Mouse (Mus musculus): ENCODE data around the gene Olfr641. TPM values are rescaled to one million over a fixed set of nuclear protein-coding genes. Genes with fewer than 3 reads are reported as not detected.

The Olfr641 gene
- polyA plus RNA-seq, 2 experiments: not detected

DNA sequence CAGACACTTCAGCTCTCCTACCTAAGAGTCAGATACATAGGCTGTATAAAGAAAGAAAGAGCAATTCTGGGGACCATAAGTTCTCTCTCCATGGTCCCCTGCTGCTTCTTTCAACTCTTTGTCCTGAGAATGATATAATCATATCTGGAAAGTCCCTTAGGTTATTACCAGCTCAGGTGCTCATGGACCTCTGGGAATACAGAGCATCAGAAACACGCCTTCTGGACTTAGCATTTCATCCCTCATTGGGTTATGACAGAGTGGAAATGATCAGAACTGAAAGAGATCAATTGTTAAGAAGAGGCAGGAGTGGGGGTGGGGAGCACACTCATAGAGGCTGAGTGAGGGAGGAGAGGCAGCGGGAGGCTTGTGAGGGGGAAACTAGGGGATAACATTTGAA, 36.5 kb downstream of the Olfr641 start, which contains the start of gene Olfr644:
TSS of gene Olfr644 (minus strand) at position 101 of the 400 bp plus-strand sequence.
- WGBS: 75% methylated on average over 2 of the region's 2 CpGs
- no peaks in the 10 kb centered on the region for H3K4me1 ChIP-seq (ENCODE audit: control insufficient read depth, insufficient read depth, low read length)
- no peak within 1 kb of the TSS for H3K4me3 ChIP-seq (replicated peaks; ENCODE audit: low read length)
- ATAC-seq (ENCODE audit: low FRiP score, low read depth) (no peak), DNase-seq (ENCODE audit: low spot score) (no peak)
- no peak within 1 kb of the TSS for H3K4me2 ChIP-seq (replicated peaks; ENCODE audit: low read depth, low read length, severe bottlenecking)
- no peak within 1 kb of the TSS for H3K27ac ChIP-seq (replicated peaks; ENCODE audit: low read depth, low read length)
- H3K9ac ChIP-seq (ENCODE audit: low read depth, low read length, severe bottlenecking): no peak within 1 kb of the TSS
- no peaks in the 10 kb centered on the region for H3K27me3 ChIP-seq (ENCODE audit: control insufficient read depth, insufficient read depth, low read length)
- no peak for TF ChIP-seq POLR2A (IDR thresholded peaks at IDR 0.05; ENCODE audit: borderline replicate concordance, extremely low read depth, insufficient read depth, insufficient read length)
- H3K9me3 ChIP-seq (ENCODE audit: control insufficient read depth, low read length): no peaks in the 10 kb centered on the region
- H3K36me3 ChIP-seq (ENCODE audit: control insufficient read depth, insufficient read depth, low read length): no peaks in the 10 kb centered on the region

DNA sequence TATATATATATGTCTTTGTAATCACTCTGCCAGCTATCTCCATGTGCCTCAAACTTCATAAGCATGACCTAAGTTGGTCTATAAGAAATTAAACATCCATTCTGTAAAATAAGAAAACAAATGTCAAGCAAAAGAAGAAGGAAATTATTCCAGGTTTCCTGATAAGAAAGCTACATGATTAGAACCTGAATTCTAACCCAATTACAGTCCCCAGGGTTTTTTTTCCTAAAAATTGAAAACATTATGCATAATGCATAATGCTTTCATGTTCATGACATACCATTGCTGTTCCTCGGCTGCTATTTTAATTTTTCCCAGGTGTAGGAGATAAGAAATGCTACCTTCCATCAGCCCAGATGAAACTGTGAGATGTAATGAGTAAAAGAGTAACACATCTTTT, 50.1 kb downstream of the Olfr641 start, which contains the start of gene Olfr645:
TSS of gene Olfr645 (minus strand) at position 101 of the 400 bp plus-strand sequence.
- TF ChIP-seq POLR2A (IDR thresholded peaks at IDR 0.05; ENCODE audit: borderline replicate concordance, extremely low read depth, insufficient read depth, insufficient read length): no peak
- WGBS: 76% methylated on average over 1 of the region's 1 CpGs
- Histone ChIP-seq H3K4me1 (ENCODE audit: control insufficient read depth, insufficient read depth, low read length) (no peaks in the 10 kb centered on the region), H3K27me3 (ENCODE audit: control insufficient read depth, insufficient read depth, low read length) (no peaks in the 10 kb centered on the region), H3K36me3 (ENCODE audit: control insufficient read depth, insufficient read depth, low read length) (no peaks in the 10 kb centered on the region), H3K4me2 (replicated peaks; ENCODE audit: low read depth, low read length, severe bottlenecking) (no peak within 1 kb of the TSS), H3K27ac (replicated peaks; ENCODE audit: low read depth, low read length) (no peak within 1 kb of the TSS), H3K9me3 (ENCODE audit: control insufficient read depth, low read length) (no peaks in the 10 kb centered on the region), H3K9ac (ENCODE audit: low read depth, low read length, severe bottlenecking) (no peak within 1 kb of the TSS), H3K4me3 (replicated peaks; ENCODE audit: low read length) (no peak within 1 kb of the TSS)
- ATAC-seq (ENCODE audit: low FRiP score, low read depth) (no peak), DNase-seq (ENCODE audit: low spot score) (no peak)

Other genes starting within 250 kb of the Olfr641 start
- gene Olfr67, start 243.6 kb upstream of the Olfr641 start, polyA plus RNA-seq (2012; rRNA removed): 0.03 TPM in 1 of 2 replicates, not detected in the other
- not detected in 2 replicates for gene Olfr67, start 243.6 kb upstream of the Olfr641 start, polyA plus RNA-seq (2014; fragmentation: Nextera tagmentation; extraction: Ambion mirVana)
- gene Hbb-bt, start 221.4 kb upstream of the Olfr641 start, polyA plus RNA-seq (2012; rRNA removed): 2,382 and 2,478 TPM in 2 replicates
- gene Hbb-bt, start 221.4 kb upstream of the Olfr641 start, polyA plus RNA-seq (2014; fragmentation: Nextera tagmentation; extraction: Ambion mirVana): 2,610 and 4,062 TPM in 2 replicates
- 9,008 and 9,822 TPM in 2 replicates for gene Hbb-bs, start 207.3 kb upstream of the Olfr641 start, polyA plus RNA-seq (2012; rRNA removed)
- gene Hbb-bs, start 207.3 kb upstream of the Olfr641 start, polyA plus RNA-seq (2014; fragmentation: Nextera tagmentation; extraction: Ambion mirVana): 6,131 and 9,529 TPM in 2 replicates
- gene Hbb-bh2, start 194.9 kb upstream of the Olfr641 start, polyA plus RNA-seq (2012; rRNA removed): not detected in 2 replicates
- gene Hbb-bh2, start 194.9 kb upstream of the Olfr641 start, polyA plus RNA-seq (2014; fragmentation: Nextera tagmentation; extraction: Ambion mirVana): not detected in 2 replicates
- 12.0 and 13.3 TPM in 2 replicates for gene Hbb-bh1, start 192.3 kb upstream of the Olfr641 start, polyA plus RNA-seq (2012; rRNA removed)
- 8.0 and 8.4 TPM in 2 replicates for gene Hbb-bh1, start 192.3 kb upstream of the Olfr641 start, polyA plus RNA-seq (2014; fragmentation: Nextera tagmentation; extraction: Ambion mirVana)
- gene Hbb-y, start 182.2 kb upstream of the Olfr641 start, polyA plus RNA-seq (2012; rRNA removed): 702 and 799 TPM in 2 replicates
- gene Hbb-y, start 182.2 kb upstream of the Olfr641 start, polyA plus RNA-seq (2014; fragmentation: Nextera tagmentation; extraction: Ambion mirVana): 1,395 and 1,439 TPM in 2 replicates
- not detected in 2 replicates for gene Olfr66, start 149.2 kb upstream of the Olfr641 start, polyA plus RNA-seq (2012; rRNA removed)
- gene Olfr66, start 149.2 kb upstream of the Olfr641 start, polyA plus RNA-seq (2014; fragmentation: Nextera tagmentation; extraction: Ambion mirVana): not detected in 2 replicates
- gene Olfr64, start 141.0 kb upstream of the Olfr641 start, polyA plus RNA-seq (2012; rRNA removed): not detected in 2 replicates
- not detected in 2 replicates for gene Olfr64, start 141.0 kb upstream of the Olfr641 start, polyA plus RNA-seq (2014; fragmentation: Nextera tagmentation; extraction: Ambion mirVana)
- not detected in 2 replicates for gene Olfr65, start 132.0 kb upstream of the Olfr641 start, polyA plus RNA-seq (2012; rRNA removed)
- gene Olfr65, start 132.0 kb upstream of the Olfr641 start, polyA plus RNA-seq (2014; fragmentation: Nextera tagmentation; extraction: Ambion mirVana): not detected in 2 replicates
- not detected in 2 replicates for gene Olfr631, start 106.6 kb upstream of the Olfr641 start, polyA plus RNA-seq (2012; rRNA removed)
- gene Olfr631, start 106.6 kb upstream of the Olfr641 start, polyA plus RNA-seq (2014; fragmentation: Nextera tagmentation; extraction: Ambion mirVana): not detected in 2 replicates
- gene Olfr632, start 101.1 kb upstream of the Olfr641 start, polyA plus RNA-seq (2012; rRNA removed): not detected in 2 replicates
- not detected in 2 replicates for gene Olfr632, start 101.1 kb upstream of the Olfr641 start, polyA plus RNA-seq (2014; fragmentation: Nextera tagmentation; extraction: Ambion mirVana)
- gene Olfr633, start 91.0 kb upstream of the Olfr641 start, polyA plus RNA-seq (2012; rRNA removed): not detected in 2 replicates
- not detected in 2 replicates for gene Olfr633, start 91.0 kb upstream of the Olfr641 start, polyA plus RNA-seq (2014; fragmentation: Nextera tagmentation; extraction: Ambion mirVana)
- not detected in 2 replicates for gene Olfr635, start 64.3 kb upstream of the Olfr641 start, polyA plus RNA-seq (2012; rRNA removed)
- gene Olfr635, start 64.3 kb upstream of the Olfr641 start, polyA plus RNA-seq (2014; fragmentation: Nextera tagmentation; extraction: Ambion mirVana): 0.03 TPM in 1 of 2 replicates, not detected in the other
- not detected in 2 replicates for gene Olfr638, start 36.7 kb upstream of the Olfr641 start, polyA plus RNA-seq (2012; rRNA removed)
- gene Olfr638, start 36.7 kb upstream of the Olfr641 start, polyA plus RNA-seq (2014; fragmentation: Nextera tagmentation; extraction: Ambion mirVana): not detected in 2 replicates
- not detected in 2 replicates for gene Olfr639, start 18.1 kb upstream of the Olfr641 start, polyA plus RNA-seq (2012; rRNA removed)
- gene Olfr639, start 18.1 kb upstream of the Olfr641 start, polyA plus RNA-seq (2014; fragmentation: Nextera tagmentation; extraction: Ambion mirVana): not detected in 2 replicates
- not detected in 2 replicates for gene Olfr640, start 9.9 kb upstream of the Olfr641 start, polyA plus RNA-seq (2012; rRNA removed)
- gene Olfr640, start 9.9 kb upstream of the Olfr641 start, polyA plus RNA-seq (2014; fragmentation: Nextera tagmentation; extraction: Ambion mirVana): not detected in 2 replicates
- gene Olfr642, start 17.2 kb downstream of the Olfr641 start, polyA plus RNA-seq (2012; rRNA removed): not detected in 2 replicates
- not detected in 2 replicates for gene Olfr642, start 17.2 kb downstream of the Olfr641 start, polyA plus RNA-seq (2014; fragmentation: Nextera tagmentation; extraction: Ambion mirVana)
- gene 4930516K23Rik, start 26.0 kb downstream of the Olfr641 start, polyA plus RNA-seq (2012; rRNA removed): 0.03 TPM in 1 of 2 replicates, not detected in the other
- not detected in 2 replicates for gene 4930516K23Rik, start 26.0 kb downstream of the Olfr641 start, polyA plus RNA-seq (2014; fragmentation: Nextera tagmentation; extraction: Ambion mirVana)
- gene Olfr644, start 36.4 kb downstream of the Olfr641 start, polyA plus RNA-seq (2012; rRNA removed): 0.10 TPM in 1 of 2 replicates, not detected in the other
- not detected in 2 replicates for gene Olfr644, start 36.4 kb downstream of the Olfr641 start, polyA plus RNA-seq (2014; fragmentation: Nextera tagmentation; extraction: Ambion mirVana)
- gene Olfr645, start 50.0 kb downstream of the Olfr641 start, polyA plus RNA-seq (2012; rRNA removed): not detected in 2 replicates
- gene Olfr645, start 50.0 kb downstream of the Olfr641 start, polyA plus RNA-seq (2014; fragmentation: Nextera tagmentation; extraction: Ambion mirVana): not detected in 2 replicates
- gene Olfr646, start 69.4 kb downstream of the Olfr641 start, polyA plus RNA-seq (2012; rRNA removed): not detected in 2 replicates
- gene Olfr646, start 69.4 kb downstream of the Olfr641 start, polyA plus RNA-seq (2014; fragmentation: Nextera tagmentation; extraction: Ambion mirVana): not detected in 2 replicates
- gene Ubqln5, start 94.4 kb downstream of the Olfr641 start, polyA plus RNA-seq (2012; rRNA removed): not detected in 2 replicates
- not detected in 2 replicates for gene Ubqln5, start 94.4 kb downstream of the Olfr641 start, polyA plus RNA-seq (2014; fragmentation: Nextera tagmentation; extraction: Ambion mirVana)
- gene Olfr643, start 102.0 kb downstream of the Olfr641 start, polyA plus RNA-seq (2012; rRNA removed): not detected in 2 replicates
- gene Olfr643, start 102.0 kb downstream of the Olfr641 start, polyA plus RNA-seq (2014; fragmentation: Nextera tagmentation; extraction: Ambion mirVana): not detected in 2 replicates
- not detected in 2 replicates for gene Ubqln3, start 107.8 kb downstream of the Olfr641 start, polyA plus RNA-seq (2012; rRNA removed)
- gene Ubqln3, start 107.8 kb downstream of the Olfr641 start, polyA plus RNA-seq (2014; fragmentation: Nextera tagmentation; extraction: Ambion mirVana): not detected in 2 replicates
- not detected in 2 replicates for gene Ubqlnl, start 115.1 kb downstream of the Olfr641 start, polyA plus RNA-seq (2012; rRNA removed)
- not detected in 2 replicates for gene Ubqlnl, start 115.1 kb downstream of the Olfr641 start, polyA plus RNA-seq (2014; fragmentation: Nextera tagmentation; extraction: Ambion mirVana)
- gene Olfm5, start 129.4 kb downstream of the Olfr641 start, polyA plus RNA-seq (2012; rRNA removed): not detected in 2 replicates
- not detected in 2 replicates for gene Olfm5, start 129.4 kb downstream of the Olfr641 start, polyA plus RNA-seq (2014; fragmentation: Nextera tagmentation; extraction: Ambion mirVana)
- gene Olfr648, start 147.9 kb downstream of the Olfr641 start, polyA plus RNA-seq (2012; rRNA removed): 0.05 and 0.08 TPM in 2 replicates
- gene Olfr648, start 147.9 kb downstream of the Olfr641 start, polyA plus RNA-seq (2014; fragmentation: Nextera tagmentation; extraction: Ambion mirVana): 0.21 and 0.35 TPM in 2 replicates
- gene Olfr649, start 160.5 kb downstream of the Olfr641 start, polyA plus RNA-seq (2012; rRNA removed): not detected in 2 replicates
- not detected in 2 replicates for gene Olfr649, start 160.5 kb downstream of the Olfr641 start, polyA plus RNA-seq (2014; fragmentation: Nextera tagmentation; extraction: Ambion mirVana)
- gene Trim6, start 183.3 kb downstream of the Olfr641 start, polyA plus RNA-seq (2012; rRNA removed): 1.1 and 1.4 TPM in 2 replicates
- gene Trim6, start 183.3 kb downstream of the Olfr641 start, polyA plus RNA-seq (2014; fragmentation: Nextera tagmentation; extraction: Ambion mirVana): 0.28 and 0.43 TPM in 2 replicates
- gene Trim34a, start 209.0 kb downstream of the Olfr641 start, polyA plus RNA-seq (2012; rRNA removed): 3.4 and 3.5 TPM in 2 replicates
- 1.6 and 1.9 TPM in 2 replicates for gene Trim34a, start 209.0 kb downstream of the Olfr641 start, polyA plus RNA-seq (2014; fragmentation: Nextera tagmentation; extraction: Ambion mirVana)